Mouse (Mus musculus) heart, postnatal 0 days (tissue): ENCODE measurements around the gene Ccdc87.

Source experiments
- CTCF ChIP-seq: IDR thresholded peaks from 2 replicates; pipeline ENCODE4 v1.5.1; 2016; ENCODE audit warnings: antibody characterized with exemption, control low read depth, low read depth
- EP300 ChIP-seq: IDR thresholded peaks from 2 replicates; pipeline ENCODE4 v1.6.1; 2016; ENCODE audit warnings: antibody characterized with exemption, low read depth

GRCm38 (mm10) chr19:4877785-4878184 is 38.6 kb downstream of the Ccdc87 start, which contains the start of gene Actn3:
- no peak for TF ChIP-seq EP300
- no peak for TF ChIP-seq CTCF
